Mouse (Mus musculus): ENCODE results near the gene Gramd4. TPM values are rescaled to one million over a fixed set of nuclear protein-coding genes. Genes with fewer than 3 reads are reported as not detected.
A peak's percentile ranks its signal among the peaks of the same experiment; 100 is the strongest.
"Not testable (repeated sequence)": the region's sequence is repeated elsewhere in the genome, so short reads cannot be mapped to it uniquely, and the experiment has no call there.

The Gramd4 gene
- polyA plus RNA-seq, 1 experiment from 2014 or later: 1.2 TPM

DNA sequence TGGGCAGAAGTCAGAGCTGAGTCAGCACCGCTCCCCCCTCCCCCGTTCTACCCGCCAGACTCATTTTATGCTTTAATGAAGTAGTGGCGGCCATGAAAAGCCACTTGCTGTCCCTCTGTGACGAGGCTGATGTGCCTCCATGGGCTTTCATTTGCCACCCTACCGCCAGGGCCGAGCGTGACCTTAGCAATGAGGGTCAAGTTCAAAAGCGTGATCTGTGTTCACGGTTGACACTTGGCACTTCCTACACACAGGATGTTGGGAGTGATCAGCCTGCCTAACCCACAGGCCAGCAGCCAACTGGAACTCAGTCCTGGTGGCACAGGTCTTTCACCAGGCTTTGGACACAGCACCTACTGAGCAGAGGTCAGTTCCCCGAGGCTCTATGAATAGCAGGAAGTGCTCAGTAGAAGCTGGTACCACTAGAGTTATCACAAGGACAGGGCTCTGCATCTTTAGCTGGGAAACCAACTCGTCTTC is 96.0 kb downstream of the Gramd4 start:
- Histone ChIP-seq H3K36me3 (ENCODE audit: inconsistent target) (peaks cover 92% of the 10 kb centered on the region), H3K27ac (no peak overlapping the region), H3K79me2 (ENCODE audit: inconsistent target) (peaks cover 93% of the 10 kb centered on the region; the same call in 1 of the 2 replicates), H3K4me3 (ENCODE audit: inconsistent target) (no peak overlapping the region)
- WGBS (ENCODE audit: missing documents): 99% methylated on average over 10 of the region's 12 CpGs

DNA sequence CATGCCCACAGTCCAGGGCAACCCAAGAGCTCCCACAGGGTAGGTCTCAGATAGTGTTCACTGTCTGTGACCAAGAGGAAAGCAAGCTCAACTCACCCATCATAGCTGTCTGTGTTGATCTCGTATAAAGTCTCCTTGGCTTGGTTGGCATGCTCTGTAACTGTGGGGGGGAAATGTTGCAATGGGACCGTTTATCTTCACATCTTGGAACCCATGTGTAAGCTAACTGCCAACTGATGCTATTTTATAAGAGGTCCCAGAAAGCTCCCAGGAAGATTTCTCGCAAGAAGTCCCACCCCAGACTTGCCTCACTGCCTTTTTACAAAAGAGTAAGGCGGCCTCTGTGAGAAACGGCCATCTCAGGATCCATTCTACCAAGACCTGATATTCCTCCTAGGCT is 99.0 kb downstream of the Gramd4 start:
- 53% methylated on average over 5 of the region's 5 CpGs for WGBS (ENCODE audit: missing documents)
- Histone ChIP-seq H3K36me3 (ENCODE audit: inconsistent target) (peaks cover 90% of the 10 kb centered on the region), H3K27ac (no peak overlapping the region)

DNA sequence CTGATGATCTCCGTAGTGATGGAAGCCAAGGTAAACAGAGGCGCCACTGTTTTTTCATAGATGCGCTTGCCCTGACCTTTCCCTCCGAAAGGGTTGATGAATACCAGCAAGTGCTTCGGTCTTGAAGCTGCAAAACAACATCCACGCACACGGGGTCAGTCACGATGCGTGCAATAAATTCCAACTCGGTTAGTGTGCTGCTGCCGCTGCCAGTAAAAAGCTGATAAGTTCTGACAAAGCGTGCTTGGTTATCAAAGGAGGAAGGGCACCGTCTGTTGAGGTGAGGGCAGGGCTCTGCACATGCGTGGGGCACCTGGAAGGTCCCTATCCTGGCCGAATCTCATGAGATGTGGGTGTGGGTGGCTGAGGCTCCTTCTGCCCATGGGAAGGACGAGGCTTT is 101.6 kb downstream of the Gramd4 start:
- WGBS (ENCODE audit: missing documents): 90% methylated on average over 16 of the region's 16 CpGs
- H3K79me2 ChIP-seq (ENCODE audit: inconsistent target): peaks cover 94% of the 10 kb centered on the region
- no peak overlapping the region for H3K4me3 ChIP-seq (ENCODE audit: inconsistent target)
- H3K36me3 ChIP-seq (ENCODE audit: inconsistent target): peaks cover 94% of the 10 kb centered on the region
- no peak overlapping the region for H3K27ac ChIP-seq

More for the DNA sequence above, 99.0 kb downstream of the Gramd4 start:
- Histone ChIP-seq H3K4me3 (ENCODE audit: inconsistent target) (no peak overlapping the region), H3K79me2 (ENCODE audit: inconsistent target) (peaks cover 93% of the 10 kb centered on the region; the same call in 1 of the 2 replicates)

DNA sequence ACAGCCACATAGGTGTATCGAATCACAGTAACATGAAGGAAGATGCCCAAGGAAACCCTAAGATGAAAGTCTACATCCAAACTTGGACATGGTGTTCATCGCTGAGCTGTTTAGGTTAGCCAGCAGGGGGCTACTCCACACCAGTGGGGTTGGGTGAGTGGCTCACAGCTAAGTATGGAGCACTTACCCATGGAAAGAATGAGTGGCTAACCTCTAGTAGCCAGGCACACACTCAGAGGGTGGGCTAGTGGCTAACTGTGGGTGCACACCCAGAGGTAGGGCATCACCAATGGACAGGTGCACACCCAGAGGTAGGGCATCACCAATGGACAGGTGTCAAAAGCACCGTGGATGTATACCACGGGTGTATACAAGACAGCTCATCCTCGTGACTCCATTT is 102.2 kb downstream of the Gramd4 start:
- H3K27ac ChIP-seq: no peak overlapping the region
- H3K79me2 ChIP-seq (ENCODE audit: inconsistent target): peaks cover 94% of the 10 kb centered on the region
- WGBS (ENCODE audit: missing documents): 94% methylated on average over 5 of the region's 5 CpGs
- peaks cover 93% of the 10 kb centered on the region for H3K36me3 ChIP-seq (ENCODE audit: inconsistent target)
- no peak overlapping the region for H3K4me3 ChIP-seq (ENCODE audit: inconsistent target)

DNA sequence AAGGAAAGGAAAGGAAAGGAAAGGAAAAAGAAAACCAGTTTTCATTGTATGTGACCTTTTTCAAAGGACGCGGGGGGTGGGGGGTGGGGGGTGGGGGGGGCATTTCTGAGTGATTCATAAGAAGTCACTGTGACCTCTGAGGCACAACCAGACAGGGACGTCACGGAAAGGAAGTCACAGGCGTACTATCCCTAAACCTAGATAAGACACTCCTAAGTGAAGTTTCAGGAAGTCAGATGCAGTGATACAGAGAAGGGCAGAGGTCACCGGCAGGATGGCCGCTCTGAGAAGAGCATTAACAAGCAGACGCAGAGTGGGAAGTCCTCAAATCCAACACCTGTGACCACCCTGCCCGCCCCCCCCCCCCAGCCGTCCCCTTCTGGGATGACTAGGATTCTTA is 103.4 kb downstream of the Gramd4 start:
- Histone ChIP-seq H3K79me2 (ENCODE audit: inconsistent target) (peaks cover 97% of the 10 kb centered on the region), H3K27ac (no peak overlapping the region), H3K36me3 (ENCODE audit: inconsistent target) (peaks cover 92% of the 10 kb centered on the region), H3K4me3 (ENCODE audit: inconsistent target) (no peak overlapping the region)
- WGBS (ENCODE audit: missing documents): 90% methylated on average over 8 of the region's 10 CpGs

DNA sequence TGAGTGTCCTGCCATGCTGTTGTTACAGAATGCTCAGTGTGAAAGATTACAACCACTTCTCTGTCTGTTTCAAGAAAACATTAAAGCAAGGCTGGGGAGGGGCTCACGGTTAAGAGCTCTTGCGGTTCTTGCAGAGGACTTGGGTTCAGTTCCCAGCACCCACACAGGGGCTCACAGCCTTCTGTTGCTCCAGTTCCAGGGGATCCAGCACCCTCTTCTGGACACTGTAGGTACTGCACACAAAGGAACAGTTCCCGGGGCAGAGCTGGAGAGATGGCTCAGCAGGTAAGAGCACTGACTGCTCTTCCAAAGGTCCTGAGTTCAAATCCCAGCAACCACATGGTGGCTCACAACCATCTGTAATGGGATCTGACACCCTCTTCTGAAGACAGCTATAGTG is 104.3 kb downstream of the Gramd4 start:
- Histone ChIP-seq H3K36me3 (ENCODE audit: inconsistent target) (peaks cover 83% of the 10 kb centered on the region), H3K79me2 (ENCODE audit: inconsistent target) (peaks cover 97% of the 10 kb centered on the region)
- 89% methylated on average over 3 of the region's 3 CpGs for WGBS (ENCODE audit: missing documents)
- H3K4me3 ChIP-seq (ENCODE audit: inconsistent target); H3K27ac ChIP-seq: not testable (repeated sequence)

DNA sequence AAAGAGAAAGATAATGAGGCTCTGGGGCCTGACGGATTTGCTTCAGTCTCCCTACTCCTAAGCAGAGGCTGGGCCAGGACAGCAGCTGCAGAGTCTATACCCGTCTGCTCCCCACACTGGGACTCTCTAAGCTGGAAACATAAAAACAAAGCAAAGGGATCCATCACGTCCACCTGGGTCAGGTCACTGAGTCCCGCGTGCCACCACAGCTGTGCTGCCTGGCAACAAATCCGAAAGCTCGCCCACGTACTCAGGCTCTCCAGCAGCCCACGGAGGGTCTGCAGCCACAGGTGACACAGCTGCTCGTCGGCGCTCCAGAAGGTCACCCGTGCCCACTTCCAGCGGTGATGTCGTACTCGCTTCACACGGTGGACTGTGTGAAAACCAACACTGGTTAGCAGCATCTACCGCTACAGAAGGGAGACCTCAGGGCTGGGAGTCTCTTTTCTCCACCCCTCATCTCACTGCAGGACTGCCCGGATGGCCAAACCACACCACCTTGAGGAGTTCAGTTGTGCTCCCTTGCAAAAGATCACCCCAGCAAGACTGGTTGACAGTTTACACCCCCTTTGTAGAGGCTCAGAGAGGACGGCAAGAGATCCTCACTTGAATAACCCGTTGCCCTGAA is 107.3 kb downstream of the Gramd4 start:
- Histone ChIP-seq H3K27ac (peak overlapping the region; percentile 100; the same call in 1 of the 2 replicates), H3K4me3 (ENCODE audit: inconsistent target) (no peak overlapping the region), H3K79me2 (ENCODE audit: inconsistent target) (peaks cover 99% of the 10 kb centered on the region), H3K36me3 (ENCODE audit: inconsistent target) (peaks cover 56% of the 10 kb centered on the region)
- 98% methylated on average over 20 of the region's 21 CpGs for WGBS (ENCODE audit: missing documents)

DNA sequence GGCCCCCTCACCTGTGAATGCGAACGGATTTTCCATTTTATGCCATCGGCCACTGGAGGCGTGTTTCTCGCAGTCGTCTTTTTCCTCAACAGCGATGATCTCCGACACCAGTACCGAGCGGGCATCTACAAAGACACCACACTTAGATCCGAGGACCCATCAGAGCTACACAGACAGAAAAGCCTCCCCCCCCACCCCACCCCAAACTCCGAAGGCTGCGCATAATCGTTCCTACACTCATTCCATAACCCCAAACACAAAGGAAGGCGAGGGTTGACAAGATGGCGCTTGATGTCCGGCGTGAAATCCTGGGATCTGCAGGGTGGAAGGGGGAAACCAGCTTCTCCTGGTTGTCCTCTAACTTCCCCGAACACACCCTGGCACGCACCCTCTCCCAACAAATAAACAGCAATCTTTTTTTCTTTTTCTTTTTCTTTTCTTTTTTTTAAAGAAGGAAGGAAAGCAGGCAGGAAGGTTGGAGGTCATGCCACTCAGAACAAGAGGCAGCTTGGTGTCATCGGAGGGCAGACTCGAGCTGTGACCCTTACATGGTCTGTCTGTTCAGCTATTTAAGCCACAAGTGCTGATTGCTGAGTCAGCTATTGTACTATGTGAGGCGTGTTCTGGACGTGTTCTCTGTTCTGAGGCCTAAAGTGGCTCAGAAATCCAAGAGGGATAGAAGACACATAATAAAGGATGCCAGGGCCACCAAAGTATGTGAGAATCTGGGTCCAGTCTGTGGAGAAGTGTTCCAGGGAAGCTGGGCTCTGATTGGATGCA is 108.5 kb downstream of the Gramd4 start:
- Histone ChIP-seq H3K27ac (peak overlapping the region; percentile 100), H3K36me3 (ENCODE audit: inconsistent target) (peaks cover 46% of the 10 kb centered on the region), H3K4me3 (ENCODE audit: inconsistent target) (no peak overlapping the region), H3K79me2 (ENCODE audit: inconsistent target) (peaks cover 99% of the 10 kb centered on the region)
- WGBS (ENCODE audit: missing documents): 90% methylated on average over 23 of the region's 24 CpGs

DNA sequence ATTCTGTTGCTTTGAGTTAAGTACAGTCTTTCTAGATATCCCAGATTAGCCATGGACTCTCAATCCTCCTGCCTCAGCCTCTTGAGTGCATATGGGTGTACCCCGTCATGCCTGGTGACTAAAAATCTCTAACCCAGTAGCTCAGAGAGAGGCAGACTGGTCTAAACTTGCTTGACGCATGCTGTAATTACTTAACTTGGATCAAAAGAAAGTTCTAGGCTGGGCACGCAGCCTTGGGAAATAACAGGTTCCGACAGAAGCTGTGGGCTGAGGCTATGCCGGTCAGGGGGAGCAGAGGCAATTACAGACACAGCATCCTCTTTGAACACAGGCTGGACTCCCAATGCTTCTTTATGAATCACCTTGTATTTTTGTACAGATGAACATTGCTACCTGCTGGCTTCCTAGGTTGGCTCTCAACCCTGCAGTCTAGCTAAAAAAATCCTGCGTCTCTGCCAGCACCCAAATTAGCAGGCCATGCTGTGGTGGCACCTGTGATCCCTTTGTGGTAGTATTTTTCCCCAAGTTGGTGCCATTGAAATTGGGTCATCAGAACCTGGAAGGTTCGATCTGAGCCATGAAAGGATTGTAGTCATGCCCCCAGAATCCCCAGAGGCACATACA is 109.6 kb downstream of the Gramd4 start:
- 91% methylated on average over 7 of the region's 7 CpGs for WGBS (ENCODE audit: missing documents)
- no peak overlapping the region for H3K4me3 ChIP-seq (ENCODE audit: inconsistent target)
- peak overlapping the region; percentile 100 for H3K27ac ChIP-seq
- H3K36me3 ChIP-seq (ENCODE audit: inconsistent target): peaks cover 34% of the 10 kb centered on the region
- peaks cover 99% of the 10 kb centered on the region for H3K79me2 ChIP-seq (ENCODE audit: inconsistent target)

DNA sequence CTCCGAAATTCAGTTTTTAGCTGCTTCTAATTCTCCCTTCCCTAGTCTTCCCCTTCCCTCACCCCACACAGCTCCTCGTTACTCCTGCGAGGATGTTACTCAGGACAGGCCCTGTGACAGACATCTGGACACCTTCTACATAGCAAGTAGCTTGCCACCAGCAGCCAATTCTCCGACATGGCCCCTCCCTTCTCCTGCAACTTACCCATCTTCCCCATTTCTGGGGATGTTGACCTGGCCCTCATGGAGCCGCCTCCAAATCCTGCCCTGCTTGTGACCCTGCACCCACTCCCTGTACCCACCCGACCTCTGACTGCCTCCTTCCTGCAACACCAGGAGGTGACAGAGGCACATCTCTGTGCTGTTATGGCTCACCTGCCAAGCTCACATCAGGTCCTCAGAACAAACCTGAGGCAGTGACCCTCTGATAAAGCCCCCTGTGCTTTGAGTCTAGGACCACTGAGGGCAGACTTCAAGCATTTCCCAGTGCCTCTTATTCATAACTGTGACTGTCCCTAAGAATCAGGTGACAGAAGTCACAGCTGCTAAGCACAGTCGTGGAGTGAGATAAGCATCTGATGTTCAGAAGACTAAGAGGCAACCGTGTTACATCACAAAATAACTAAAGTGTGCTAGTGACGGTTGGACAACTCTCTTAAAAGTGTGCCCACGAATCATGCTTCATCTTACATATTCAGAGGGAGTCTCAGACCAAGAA is 110.5 kb downstream of the Gramd4 start:
- Histone ChIP-seq H3K79me2 (ENCODE audit: inconsistent target) (peaks cover 99% of the 10 kb centered on the region), H3K27ac (peak overlapping the region; percentile 100), H3K36me3 (ENCODE audit: inconsistent target) (peaks cover 27% of the 10 kb centered on the region), H3K4me3 (ENCODE audit: inconsistent target) (no peak overlapping the region)
- 35% methylated on average over 10 of the region's 10 CpGs for WGBS (ENCODE audit: missing documents)

DNA sequence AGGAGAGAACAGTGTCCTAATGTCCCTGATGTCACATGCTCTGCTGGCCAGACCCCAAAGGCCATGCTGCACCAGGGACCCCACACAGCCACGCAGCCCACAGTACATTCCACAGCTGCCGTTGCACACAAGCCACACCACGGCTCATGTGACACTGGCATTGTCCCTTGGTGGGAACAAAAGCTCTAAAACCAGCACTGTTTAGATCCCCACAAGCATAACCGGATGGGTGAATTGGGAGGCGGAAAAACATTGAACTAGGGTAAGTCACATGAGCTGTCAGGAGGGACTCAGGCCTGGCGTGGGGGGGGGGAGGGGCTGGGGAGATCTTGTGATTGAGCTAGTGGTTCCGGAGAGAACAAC is 111.0 kb downstream of the Gramd4 start:
- WGBS (ENCODE audit: missing documents): 16% methylated on average over 6 of the region's 7 CpGs
- Histone ChIP-seq H3K4me3 (ENCODE audit: inconsistent target) (no peak overlapping the region), H3K79me2 (ENCODE audit: inconsistent target) (peaks cover 99% of the 10 kb centered on the region), H3K36me3 (ENCODE audit: inconsistent target) (peaks cover 22% of the 10 kb centered on the region), H3K27ac (peak overlapping the region; percentile 100)

DNA sequence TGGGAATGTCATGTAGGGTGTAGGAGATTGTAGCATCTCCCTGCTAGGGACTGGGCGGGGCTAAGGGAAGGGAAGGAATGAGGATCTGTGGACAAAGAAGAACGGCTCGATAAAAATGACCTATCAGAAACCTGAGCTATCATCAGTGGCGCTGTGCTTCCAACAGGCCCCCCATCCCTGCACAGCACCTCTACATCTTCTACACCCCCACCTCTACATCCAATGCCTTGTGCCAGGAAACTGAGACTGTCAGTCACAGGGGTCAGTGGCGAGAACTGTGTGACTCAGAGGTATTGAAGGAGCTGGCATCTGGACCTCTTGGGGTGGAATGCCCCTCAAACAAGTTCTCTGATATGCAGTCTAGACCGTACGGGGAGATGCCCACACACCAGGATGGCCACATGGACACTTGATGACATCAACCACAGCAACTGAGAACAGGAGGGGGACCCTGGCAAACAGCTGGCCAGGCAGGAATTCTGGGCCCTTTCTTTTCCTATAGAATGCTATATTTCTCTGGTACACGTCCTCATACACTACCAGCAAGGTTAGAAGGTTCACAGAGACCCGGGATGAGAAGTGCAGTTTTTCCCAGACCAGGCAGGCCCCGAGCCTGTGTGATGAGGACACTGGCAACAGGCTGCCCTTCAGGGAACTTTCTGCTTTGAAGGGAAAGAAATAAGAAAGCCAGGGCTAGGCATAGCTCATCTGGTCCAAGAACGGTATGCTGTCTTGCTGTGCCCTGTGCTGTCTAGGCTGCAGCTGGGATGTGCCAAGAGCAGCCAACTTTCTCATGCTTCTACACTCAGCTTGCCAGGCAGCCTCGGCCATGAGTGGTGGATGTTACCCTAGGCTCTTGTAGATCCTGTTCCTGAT is 111.7 kb downstream of the Gramd4 start:
- 59% methylated on average over 12 of the region's 12 CpGs for WGBS (ENCODE audit: missing documents)
- Histone ChIP-seq H3K27ac (peak overlapping the region; percentile 100), H3K79me2 (ENCODE audit: inconsistent target) (peaks cover 99% of the 10 kb centered on the region), H3K4me3 (ENCODE audit: inconsistent target) (no peak overlapping the region), H3K36me3 (ENCODE audit: inconsistent target) (peaks cover 16% of the 10 kb centered on the region)

DNA sequence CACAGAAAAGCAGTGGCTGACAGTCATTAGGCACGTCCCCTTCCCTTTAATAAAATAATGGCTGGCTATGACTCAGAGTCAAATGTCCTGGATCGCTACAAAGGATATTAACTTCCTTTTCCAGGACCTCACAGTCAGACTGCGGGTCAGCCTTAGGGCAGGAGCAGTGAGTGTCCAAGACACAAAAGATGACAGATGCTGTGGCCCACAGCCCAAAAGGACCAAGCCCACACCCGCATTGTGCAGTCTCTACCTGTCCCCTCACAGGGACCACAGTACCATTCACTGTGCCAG is 112.3 kb downstream of the Gramd4 start:
- peak overlapping the region; percentile 100 for H3K27ac ChIP-seq
- 21% methylated on average over 4 of the region's 4 CpGs for WGBS (ENCODE audit: missing documents)
- H3K79me2 ChIP-seq (ENCODE audit: inconsistent target): peaks cover 99% of the 10 kb centered on the region
- H3K36me3 ChIP-seq (ENCODE audit: inconsistent target): peaks cover 10% of the 10 kb centered on the region
- no peak overlapping the region for H3K4me3 ChIP-seq (ENCODE audit: inconsistent target)

DNA sequence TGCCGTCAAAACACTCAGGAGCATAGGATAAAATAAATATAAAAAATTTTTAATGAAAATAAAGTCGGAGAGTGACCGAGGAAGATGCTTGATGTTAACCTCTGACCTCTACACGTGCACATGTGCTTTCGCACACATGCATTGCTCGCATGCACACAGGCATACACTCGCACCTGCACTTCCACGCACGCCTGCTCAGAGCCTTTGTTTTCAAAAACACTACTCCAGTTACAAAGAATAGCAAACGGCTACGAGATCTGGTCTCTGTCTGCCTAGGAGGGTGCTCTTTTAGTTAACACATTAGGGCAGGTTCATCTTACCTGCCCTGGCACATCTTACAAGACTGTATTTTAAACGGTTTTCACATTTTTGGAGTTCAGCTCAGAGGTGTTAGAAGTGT is 113.8 kb downstream of the Gramd4 start:
- 94% methylated on average over 12 of the region's 12 CpGs for WGBS (ENCODE audit: missing documents)
- H3K27ac ChIP-seq: peak overlapping the region; percentile 100
- no peak overlapping the region for H3K4me3 ChIP-seq (ENCODE audit: inconsistent target)
- H3K36me3 ChIP-seq (ENCODE audit: inconsistent target): no peaks in the 10 kb centered on the region; the same call in 1 of the 2 replicates
- peaks cover 99% of the 10 kb centered on the region for H3K79me2 ChIP-seq (ENCODE audit: inconsistent target)
